Mouse (Mus musculus): ENCODE measurements at regions not wholly inside any gene's neighbourhood (a gene's known extent, or its start where the extent isn't known, plus 50 kb on each side); places are given as distances from the start of the nearest gene placed in this dataset.

GRCm38 (mm10) chr2:173349910-173350309, 73.6 kb upstream of the Pmepa1 start:
- intact Hi-C loops (cut with DNase I), result no loop called here
- no peak for DNase-seq (ENCODE audit: extremely low spot score in 1 of 2, low spot score in 2 of 2)
- Histone ChIP-seq H3K27ac (no peak overlapping the region), H3K4me3 (no peak overlapping the region)
- no peak for TF ChIP-seq CTCF (IDR thresholded peaks at IDR 0.05)

GRCm38 (mm10) chr2:173350405-173350804, 74.1 kb upstream of the Pmepa1 start:
- no peak for TF ChIP-seq CTCF (IDR thresholded peaks at IDR 0.05)
- Histone ChIP-seq H3K4me3 (no peak overlapping the region), H3K27ac (no peak overlapping the region)
- intact Hi-C loops (cut with DNase I), result no loop called here
- no peak for DNase-seq (ENCODE audit: extremely low spot score in 1 of 2, low spot score in 2 of 2)

- intact Hi-C loops (cut with DNase I), result no loop called here
- H3K27ac ChIP-seq, result no peak overlapping the region
- no peak for DNase-seq (ENCODE audit: extremely low spot score in 1 of 2, low spot score in 2 of 2)
- TF ChIP-seq CTCF (IDR thresholded peaks at IDR 0.05), result no peak
- H3K4me3 ChIP-seq, result no peak overlapping the region
Observed at GRCm38 (mm10) chr2:173350831-173351230, 74.5 kb upstream of the Pmepa1 start.

GRCm38 (mm10) chr2:173351831-173352755, 75.8 kb upstream of the Pmepa1 start:
- DNase-seq (ENCODE audit: extremely low spot score in 1 of 2, low spot score in 2 of 2), result peak in 1 of 2 experiments; percentile 20
- TF ChIP-seq CTCF (IDR thresholded peaks at IDR 0.05), result no peak
- intact Hi-C loops (cut with DNase I), result no loop called here
- H3K4me3 ChIP-seq, result no peak overlapping the region
- peak overlapping the region; percentile 40; the same call in 1 of the 2 replicates for H3K27ac ChIP-seq

GRCm38 (mm10) chr2:173352756-173353139, 76.4 kb upstream of the Pmepa1 start:
- TF ChIP-seq CTCF (IDR thresholded peaks at IDR 0.05), result no peak
- DNase-seq (ENCODE audit: extremely low spot score in 1 of 2, low spot score in 2 of 2), result no peak
- no peak overlapping the region for H3K27ac ChIP-seq
- no peak overlapping the region for H3K4me3 ChIP-seq
- intact Hi-C loops (cut with DNase I), result no loop called here

GRCm38 (mm10) chr2:173353435-173354241, 77.3 kb upstream of the Pmepa1 start:
- no peak for DNase-seq (ENCODE audit: extremely low spot score in 1 of 2, low spot score in 2 of 2)
- no peak overlapping the region for H3K4me3 ChIP-seq
- intact Hi-C loops (cut with DNase I), result no loop called here
- no peak for TF ChIP-seq CTCF (IDR thresholded peaks at IDR 0.05)
- no peak overlapping the region for H3K27ac ChIP-seq

GRCm38 (mm10) chr2:173356786-173357185, 80.5 kb upstream of the Pmepa1 start:
- no peak for TF ChIP-seq CTCF (IDR thresholded peaks at IDR 0.05)
- Histone ChIP-seq H3K4me3 (no peak overlapping the region), H3K27ac (no peak overlapping the region)
- intact Hi-C loops (cut with DNase I), result no loop called here
- no peak for DNase-seq (ENCODE audit: extremely low spot score in 1 of 2, low spot score in 2 of 2)

- intact Hi-C loops (cut with DNase I), result no loop called here
- Histone ChIP-seq H3K27ac (no peak overlapping the region), H3K4me3 (peak overlapping the region; percentile 32)
- TF ChIP-seq CTCF (IDR thresholded peaks at IDR 0.05), result no peak
- DNase-seq (ENCODE audit: extremely low spot score in 1 of 2, low spot score in 2 of 2), result no peak
Observed at GRCm38 (mm10) chr2:173365441-173366166, 89.3 kb upstream of the Pmepa1 start.

- intact Hi-C loops (cut with DNase I), result no loop called here
- DNase-seq (ENCODE audit: extremely low spot score in 1 of 2, low spot score in 2 of 2), result no peak
- H3K27ac ChIP-seq, result no peak overlapping the region
- H3K4me3 ChIP-seq, result no peak overlapping the region
- TF ChIP-seq CTCF (IDR thresholded peaks at IDR 0.05), result no peak
Observed at GRCm38 (mm10) chr2:173366734-173367133, 90.4 kb upstream of the Pmepa1 start.

- Histone ChIP-seq H3K4me3 (no peak overlapping the region), H3K27ac (no peak overlapping the region)
- DNase-seq (ENCODE audit: extremely low spot score in 1 of 2, low spot score in 2 of 2), result no peak
- intact Hi-C loops (cut with DNase I), result no loop called here
- no peak for TF ChIP-seq CTCF (IDR thresholded peaks at IDR 0.05)
Observed at GRCm38 (mm10) chr2:173368899-173369298, 92.6 kb upstream of the Pmepa1 start.

GRCm38 (mm10) chr2:173376926-173377325, 100.6 kb upstream of the Pmepa1 start:
- TF ChIP-seq CTCF (IDR thresholded peaks at IDR 0.05), result no peak
- intact Hi-C loops (cut with DNase I), result no loop called here
- Histone ChIP-seq H3K4me3 (no peak overlapping the region), H3K27ac (no peak overlapping the region)
- DNase-seq (ENCODE audit: extremely low spot score in 1 of 2, low spot score in 2 of 2), result no peak

Measured in left cerebral cortex, adult 2 months (tissue).